Mouse (Mus musculus) heart, adult 2 months (tissue): ENCODE data around the gene Lipt1. TPM values are rescaled to one million over a fixed set of nuclear protein-coding genes. Genes with fewer than 3 reads are reported as not detected.
A peak's percentile ranks its signal among the peaks of the same experiment; 100 is the strongest.

Experiments used
- DNase-seq, 2 experiments: peaks; one replicate each; pipeline ENCODE4 v3.0.0; 2021
- H3K27ac ChIP-seq: fragments of 200-600 bp; 2 replicates; pipeline ENCODE4 v1.8.1; 2022
- H3K27me3 ChIP-seq: fragments of 200-500 bp; 2 replicates; pipeline ENCODE4 v1.6.1; 2012; ENCODE audit warnings: mild to moderate bottlenecking, low read length, inconsistent platforms, mixed read lengths; ENCODE audit not compliant: control insufficient read depth, insufficient read depth
- H3K36me3 ChIP-seq: fragments of 200-500 bp; 2 replicates; pipeline ENCODE4 v1.6.1; 2012; ENCODE audit warnings: low read length, inconsistent platforms; ENCODE audit not compliant: control insufficient read depth, insufficient read depth
- H3K4me1 ChIP-seq: fragments of 200-500 bp; 2 replicates; pipeline ENCODE4 v1.6.1; 2011; ENCODE audit warnings: low read length; ENCODE audit not compliant: control insufficient read depth, insufficient read depth
- H3K4me3 ChIP-seq: fragments of 200-600 bp; 2 replicates; pipeline ENCODE4 v1.8.1; 2022
- H3K79me2 ChIP-seq: fragments of 200-500 bp; replicated peaks from 2 replicates; pipeline ENCODE4 v1.6.1; 2012; ENCODE audit warnings: mild to moderate bottlenecking, inconsistent platforms, low read length, moderate library complexity, mixed read lengths; ENCODE audit not compliant: control insufficient read depth, insufficient read depth
- H3K9ac ChIP-seq: fragments of 200-500 bp; 2 replicates; pipeline ENCODE4 v1.6.1; 2012; ENCODE audit warnings: low read depth, mild to moderate bottlenecking, control low read depth, inconsistent platforms, low read length, mixed read lengths
- CTCF ChIP-seq: fragments of 200-600 bp; IDR thresholded peaks from 2 replicates; pipeline ENCODE4 v1.8.1; 2022; ENCODE audit warnings: antibody characterized with exemption, mild to moderate bottlenecking, moderate library complexity
- EP300 ChIP-seq: fragments of 200-500 bp; IDR thresholded peaks from 2 replicates; pipeline ENCODE4 v1.6.1; 2011; ENCODE audit warnings: low read depth, low read length, control low read depth; ENCODE audit not compliant: insufficient read depth
- POLR2A ChIP-seq: fragments of 200-500 bp; IDR thresholded peaks from 2 replicates; pipeline ENCODE4 v1.6.1; 2011; ENCODE audit warnings: mild to moderate bottlenecking, low read depth, low read length, control low read depth; ENCODE audit not compliant: insufficient read depth
- WGBS: fragments of 180-500 bp; shearing (Covaris S2); methylation state at CpG from one replicate; pipeline ENCODE4 v1.1.7; 2018; 5-methylcytosine and 5-hydroxymethylcytosine counted together
- intact Hi-C: fragments of 180-260 bp; cut with DNase I; formaldehyde crosslinking; loops from one replicate; pipeline ENCODE4 v1.15.1; 2025
- polyA plus RNA-seq: library from polyadenylated mRNA; depleted of rRNA; stranded (reverse); fragments of >200 nt; gene quantifications from 2 replicates; pipeline ENCODE4 v1.2.3, GENCODE M21; 2012
- total RNA-seq, 2 experiments: library from RNA; stranded (reverse); gene quantifications; 2 replicates each; pipeline ENCODE4 v1.2.3; 2021

The Lipt1 gene
- total and polyA plus RNA-seq, 3 experiments: 6.8 to 13.2 (median 11.6) TPM

DNA sequence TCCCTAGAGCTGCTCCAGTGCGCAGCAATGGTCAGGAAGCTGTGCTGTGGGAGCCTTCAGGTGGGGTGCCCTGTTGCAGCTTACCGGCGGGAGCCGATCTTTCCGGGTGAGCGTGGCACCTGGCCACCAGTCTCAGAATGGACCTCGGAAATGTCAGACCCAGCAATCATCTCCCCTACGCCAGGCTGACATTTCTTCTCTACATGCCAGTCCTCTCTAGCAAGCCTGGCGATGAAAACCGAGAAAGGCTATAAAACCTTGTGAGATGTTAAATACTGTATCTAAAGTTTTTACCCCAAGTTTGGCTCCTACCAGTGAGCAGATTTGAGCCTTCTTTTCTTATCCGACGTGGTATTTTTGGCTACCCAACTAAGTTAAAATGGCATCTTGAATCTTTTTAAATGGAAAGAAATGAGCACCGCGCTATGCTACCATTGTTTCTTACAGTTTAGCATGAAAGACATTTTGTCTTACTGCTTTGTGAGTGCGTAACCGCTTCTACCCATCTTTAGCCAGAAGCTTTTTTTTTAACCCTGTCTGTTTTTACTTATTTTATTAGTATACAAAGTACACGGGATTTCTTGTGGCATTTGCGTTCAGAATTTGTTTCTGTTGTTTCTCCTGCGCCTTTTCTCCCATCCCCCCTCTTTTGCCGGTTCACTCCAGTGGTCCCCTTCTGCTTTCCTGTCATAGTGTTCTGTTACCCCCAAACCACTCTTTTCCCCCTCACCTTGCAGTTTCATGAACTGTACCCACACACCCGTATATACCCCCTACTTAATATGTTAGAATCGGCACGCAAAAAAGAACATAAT lies 5.9 kb upstream of the Lipt1 start:
- Histone ChIP-seq H3K4me3 (peak overlapping the region; percentile 81), H3K27ac (peak overlapping the region; percentile 92), H3K4me1 (no peaks in the 10 kb centered on the region), H3K9ac (peak overlapping the region; percentile 72), H3K79me2 (no peaks in the 10 kb centered on the region), H3K36me3 (no peaks in the 10 kb centered on the region), H3K27me3 (no peaks in the 10 kb centered on the region)
- intact Hi-C loops: loop anchor here (1.0 to 2.0 kb wide), 3 partner anchors 25 to 187 kb away; partner anchors contain the start of genes Mitd1, Mrpl30 and Txndc9
- no peak for DNase-seq
- TF ChIP-seq POLR2A (peak; percentile 95), EP300 (no peak)
- WGBS: 9% methylated on average over 23 of the region's 23 CpGs

DNA sequence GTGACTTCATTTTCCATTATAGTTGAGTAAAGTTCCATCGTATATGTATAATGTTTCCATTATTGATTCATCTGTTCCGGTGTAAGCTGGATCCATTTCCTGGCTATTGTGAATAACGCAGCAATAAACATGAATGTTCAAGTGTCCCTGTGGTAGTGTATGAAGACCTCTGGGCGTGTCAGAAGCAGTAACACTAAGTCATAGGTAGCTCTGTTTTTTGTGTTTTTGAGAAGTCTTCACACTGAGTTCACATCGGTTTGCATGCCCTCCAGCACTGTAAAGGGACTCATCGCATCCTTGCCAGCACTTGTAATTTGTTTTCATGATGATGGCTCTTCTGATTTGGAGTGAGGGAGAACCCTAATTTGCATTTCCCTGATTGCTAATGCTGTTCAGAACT lies 5.3 kb upstream of the Lipt1 start, which contains the start of gene Tsga10:
TSS of gene Tsga10 (minus strand) at position 144 of the 400 bp plus-strand sequence.
- WGBS: 78% methylated on average over 6 of the region's 6 CpGs
- intact Hi-C loops: loop anchor here (2.0 kb wide), 1 partner anchor 187 kb away; no protein-coding TSS in a partner anchor

DNA sequence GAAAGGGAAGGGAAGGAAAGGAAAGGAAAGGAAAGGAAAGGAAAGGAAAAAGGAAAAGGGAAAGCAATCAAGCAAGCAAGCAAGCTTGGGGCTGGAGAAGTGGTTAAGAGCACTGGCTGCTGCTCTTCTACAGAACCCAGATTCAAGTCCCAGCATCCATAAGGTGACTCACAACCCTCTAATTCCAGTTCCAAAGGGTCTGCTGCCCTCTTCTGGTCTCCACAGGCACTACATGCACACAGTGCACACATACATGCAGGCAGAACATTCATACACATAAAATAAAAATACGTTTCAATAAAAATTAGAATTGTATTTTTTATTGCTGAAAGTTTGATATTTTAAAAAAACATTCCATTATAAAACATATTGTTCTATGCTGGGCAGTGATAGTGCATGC lies 4.5 kb upstream of the Lipt1 start:
- 74% methylated on average over 1 of the region's 1 CpGs for WGBS
- intact Hi-C loops: loop anchor here (2.0 kb wide), 1 partner anchor 188 kb away; no protein-coding TSS in a partner anchor
- Histone ChIP-seq H3K27ac (no peak overlapping the region), H3K4me1 (peaks cover 2% of the 10 kb centered on the region), H3K9ac (no peak overlapping the region), H3K36me3 (no peaks in the 10 kb centered on the region), H3K79me2 (no peaks in the 10 kb centered on the region), H3K4me3 (no peak overlapping the region), H3K27me3 (no peaks in the 10 kb centered on the region)
- TF ChIP-seq CTCF (peak; percentile 79), EP300 (no peak)
- DNase-seq: peak in 1 of 2 experiments; percentile 36

More for the DNA sequence above, 5.3 kb upstream of the Lipt1 start, which contains the start of gene Tsga10:
- TF ChIP-seq CTCF (no peak), POLR2A (no peak), EP300 (no peak)
- Histone ChIP-seq H3K4me1 (no peaks in the 10 kb centered on the region), H3K9ac (peak within 1 kb of the TSS; percentile 72), H3K27me3 (no peaks in the 10 kb centered on the region), H3K4me3 (peak within 1 kb of the TSS; percentile 81), H3K36me3 (no peaks in the 10 kb centered on the region), H3K79me2 (no peaks in the 10 kb centered on the region), H3K27ac (peak within 1 kb of the TSS; percentile 92)
- DNase-seq: no peak

DNA sequence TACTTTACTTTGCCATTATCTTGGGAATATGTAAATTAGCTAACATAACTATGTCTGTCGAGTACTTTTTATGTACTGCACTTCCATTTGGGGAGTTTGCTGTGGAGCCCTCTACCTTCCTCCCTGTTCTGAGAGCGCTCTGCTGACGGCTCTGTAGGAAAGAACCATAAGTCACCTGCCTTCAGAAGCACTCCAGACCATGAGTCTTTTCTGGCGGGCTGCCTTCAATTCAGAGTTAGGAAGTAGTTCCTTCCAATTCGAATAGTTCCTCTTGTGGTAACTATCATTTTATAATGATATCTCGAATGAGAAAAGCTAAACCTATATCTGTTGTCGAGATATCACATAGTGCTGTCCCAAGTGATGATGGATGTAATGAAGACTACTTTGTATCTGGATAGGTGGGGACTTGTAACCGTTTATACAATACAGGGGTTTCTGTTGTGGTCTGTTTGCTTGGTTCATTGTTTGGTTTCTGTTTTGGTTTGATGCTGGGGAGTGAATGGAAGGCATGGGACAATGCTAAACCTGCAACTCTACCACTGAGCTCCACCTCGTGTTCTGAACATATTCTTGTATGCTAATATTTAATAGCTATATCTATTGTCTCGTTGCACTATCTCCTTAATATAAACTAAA lies 3.7 kb upstream of the Lipt1 start:
- WGBS: 55% methylated on average over 10 of the region's 10 CpGs
- Histone ChIP-seq H3K27me3 (no peaks in the 10 kb centered on the region), H3K27ac (no peak overlapping the region), H3K4me3 (no peak overlapping the region), H3K9ac (no peak overlapping the region), H3K4me1 (peaks cover 2% of the 10 kb centered on the region), H3K79me2 (no peaks in the 10 kb centered on the region), H3K36me3 (no peaks in the 10 kb centered on the region)
- no peak for TF ChIP-seq EP300
- TF ChIP-seq CTCF: no peak
- TF ChIP-seq POLR2A: no peak
- intact Hi-C loops: loop anchor here (2.0 kb wide), 1 partner anchor 189 kb away; no protein-coding TSS in a partner anchor
- DNase-seq: no peak

DNA sequence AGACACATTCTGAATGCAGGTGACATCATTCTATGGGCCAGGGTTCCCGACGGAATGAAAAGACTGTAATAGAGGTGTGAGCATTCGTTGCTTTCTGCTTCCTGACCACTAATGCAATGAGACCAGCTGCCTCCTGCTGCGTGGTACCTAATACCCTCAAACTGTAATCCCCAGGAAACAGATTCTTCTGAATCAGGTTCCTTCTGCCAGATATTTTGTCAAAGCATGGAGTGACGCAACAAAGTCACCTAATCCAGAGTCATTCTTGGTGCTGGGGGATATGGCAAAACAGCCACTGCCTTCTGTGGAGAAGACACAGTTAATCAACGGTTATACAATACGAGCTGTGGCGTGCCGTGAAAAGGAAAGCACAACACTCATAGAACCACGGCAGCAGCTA lies 2.9 kb upstream of the Lipt1 start:
- 59% methylated on average over 10 of the region's 10 CpGs for WGBS
- H3K79me2 ChIP-seq: no peaks in the 10 kb centered on the region
- intact Hi-C loops: no loop called here
- no peak for DNase-seq
- H3K9ac ChIP-seq: no peak overlapping the region
- peaks cover 2% of the 10 kb centered on the region for H3K4me1 ChIP-seq
- H3K27me3 ChIP-seq: no peaks in the 10 kb centered on the region
- no peaks in the 10 kb centered on the region for H3K36me3 ChIP-seq
- TF ChIP-seq POLR2A (no peak), CTCF (no peak), EP300 (no peak)
- H3K4me3 ChIP-seq: no peak overlapping the region
- H3K27ac ChIP-seq: no peak overlapping the region
